Mouse (Mus musculus) C3H10T1/2 (cell line): ENCODE measurements around the gene Cry2. TPM values are rescaled to one million over a fixed set of nuclear protein-coding genes. Genes with fewer than 3 reads are reported as not detected.

Experiments
- polyA plus RNA-seq, 2 experiments: library from polyadenylated mRNA; unstranded; fragments of >200 nt; fragmentation: generic; extraction: Trizol; gene quantifications; one replicate each; pipeline ENCODE4 v1.2.1; 2012; ENCODE audit warnings: missing spikeins in 2 of 2

Gene Cry2
- polyA plus RNA-seq, result 1 to 10 TPM in 1 of 2 experiments, under 1 TPM in 1; 0.91 to 9.1 TPM

GRCm38 (mm10) chr2:92433578-92434374 lies at the start of gene Cry2:
TSS of gene Cry2 (minus strand) at chr2:92434043.

GRCm38 (mm10) chr2:92459921-92460707 lies 26.3 kb upstream of the Cry2 start, which contains the start of gene Slc35c1:
TSS of gene Slc35c1 (minus strand) at chr2:92460538.

GRCm38 (mm10) chr2:92401091-92401561 lies 32.7 kb downstream of the Cry2 start, which contains the start of gene Mapk8ip1:
TSS of gene Mapk8ip1 (minus strand) at chr2:92401263.

GRCm38 (mm10) chr2:92381901-92382588 lies 51.8 kb downstream of the Cry2 start, which contains the start of gene 1700029I15Rik:
TSS of gene 1700029I15Rik (plus strand) at chr2:92382538.

GRCm38 (mm10) chr2:92374514-92374913 lies 59.3 kb downstream of the Cry2 start, which contains the start of the genes Pex16 and Large2:
TSS of gene Pex16 (plus strand) at chr2:92374676.
TSS of gene Large2 (minus strand) at chr2:92374869.

Other genes starting within 250 kb of the Cry2 start
- 10 to 100 TPM; 22.4 to 24.6 TPM for gene Pex16, start 59.4 kb downstream of the Cry2 start, polyA plus RNA-seq
- gene Large2, start 59.2 kb downstream of the Cry2 start, polyA plus RNA-seq, result under 1 TPM in 1 of 2 experiments, not detected in 1; 0.09 TPM
- 1 to 10 TPM in 1 of 2 experiments, under 1 TPM in 1; 0.76 to 2.7 TPM for gene 1700029I15Rik, start 51.5 kb downstream of the Cry2 start, polyA plus RNA-seq
- 10 to 100 TPM; 30.5 to 59.4 TPM for gene Mapk8ip1, start 32.8 kb downstream of the Cry2 start, polyA plus RNA-seq
- 1 to 10 TPM; 7.3 to 7.6 TPM for gene Slc35c1, start 26.5 kb upstream of the Cry2 start, polyA plus RNA-seq
- 10 to 100 TPM; 15.4 to 23.2 TPM for gene Chst1, start 165.7 kb upstream of the Cry2 start, polyA plus RNA-seq